Mouse (Mus musculus): ENCODE data around the gene Trnp1.
A peak's percentile ranks its signal among the peaks of the same experiment; 100 is the strongest.
"Not testable (repeated sequence)": the region's sequence is repeated elsewhere in the genome, so short reads cannot be mapped to it uniquely, and the experiment has no call there.

Gene Trnp1

DNA sequence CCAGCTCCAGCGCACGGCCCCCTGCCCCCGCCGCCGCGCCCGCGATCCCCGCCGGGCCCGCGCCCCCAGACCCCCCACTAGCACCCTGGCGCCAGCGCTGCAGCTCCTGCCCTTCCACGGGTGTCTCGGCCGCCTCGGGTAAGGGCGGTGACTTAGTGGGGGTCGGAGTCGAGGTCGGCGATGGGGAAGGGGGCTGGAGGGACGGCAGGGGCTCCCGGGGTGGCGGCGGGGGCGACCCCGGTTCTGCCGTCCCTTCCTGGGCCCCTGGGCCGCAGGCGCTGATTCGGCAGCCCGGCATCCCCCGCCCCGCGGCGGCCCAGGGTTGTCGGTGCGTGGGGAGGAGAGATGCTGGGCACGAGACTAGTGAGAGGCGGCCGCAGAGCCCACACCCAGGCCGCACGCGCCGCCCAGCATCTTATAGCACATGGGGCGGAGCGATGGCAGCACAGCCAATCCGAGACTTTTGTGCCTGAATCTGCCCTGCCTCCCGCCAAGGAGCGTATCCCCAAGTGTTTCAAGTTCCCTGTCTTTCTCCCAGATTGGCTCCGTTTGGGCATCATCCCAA, at the start of gene Trnp1:
TSS of gene Trnp1 (minus strand) at position 391 of the 565 bp plus-strand sequence.
- peak; percentile 81 for DNase-seq (ENCODE audit: low spot score)

DNA sequence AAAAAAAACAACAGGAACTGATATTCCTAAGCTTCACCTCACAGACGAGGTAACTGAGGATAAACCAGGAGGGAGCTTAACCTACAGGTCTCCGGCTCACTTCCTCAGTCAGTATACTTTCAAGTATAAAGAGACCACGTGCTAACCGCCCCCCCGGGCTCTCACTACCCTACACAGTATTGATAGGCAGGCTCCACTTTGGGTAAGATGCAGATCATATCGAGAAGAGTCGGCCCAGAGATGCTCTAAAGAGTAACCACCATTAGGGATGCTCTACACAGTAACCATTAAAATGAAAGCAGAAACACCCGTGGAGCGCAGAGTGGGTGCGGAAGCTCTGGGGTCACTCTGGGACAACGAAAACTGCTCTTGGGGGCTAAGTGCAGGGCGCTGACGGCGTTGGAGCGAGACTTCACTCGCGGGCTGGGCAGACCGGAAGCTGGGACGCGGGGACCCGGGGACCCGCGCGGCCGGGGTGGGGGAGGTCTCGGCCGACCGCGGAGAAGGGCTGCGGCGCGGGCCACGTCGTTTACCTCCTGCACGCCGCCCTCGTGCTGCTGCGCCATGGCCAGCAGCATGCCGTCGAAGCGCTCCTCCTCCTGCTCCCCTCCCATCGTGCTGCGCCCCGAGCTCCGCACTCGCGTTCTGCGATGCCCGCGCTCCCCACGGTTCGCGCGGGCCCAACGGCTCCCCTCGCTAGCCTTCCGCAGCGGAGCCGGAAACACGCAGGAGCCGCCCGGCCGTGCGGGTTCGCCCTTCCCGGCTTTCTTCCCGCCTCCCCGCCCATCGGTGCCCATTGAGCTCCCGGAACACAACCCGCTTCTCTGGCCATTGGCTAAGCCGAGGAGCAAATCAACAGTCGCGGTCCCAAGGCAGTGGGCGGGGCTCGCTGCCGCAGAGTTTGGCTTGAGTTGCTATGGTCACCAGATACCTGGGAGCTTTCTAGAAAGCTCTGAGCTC, 47.2 kb upstream of the Trnp1 start, which contains the start of gene Nudc:
TSS of gene Nudc (minus strand) at position 725 of the 960 bp plus-strand sequence.
- peak; percentile 92 for DNase-seq (ENCODE audit: low spot score)

DNA sequence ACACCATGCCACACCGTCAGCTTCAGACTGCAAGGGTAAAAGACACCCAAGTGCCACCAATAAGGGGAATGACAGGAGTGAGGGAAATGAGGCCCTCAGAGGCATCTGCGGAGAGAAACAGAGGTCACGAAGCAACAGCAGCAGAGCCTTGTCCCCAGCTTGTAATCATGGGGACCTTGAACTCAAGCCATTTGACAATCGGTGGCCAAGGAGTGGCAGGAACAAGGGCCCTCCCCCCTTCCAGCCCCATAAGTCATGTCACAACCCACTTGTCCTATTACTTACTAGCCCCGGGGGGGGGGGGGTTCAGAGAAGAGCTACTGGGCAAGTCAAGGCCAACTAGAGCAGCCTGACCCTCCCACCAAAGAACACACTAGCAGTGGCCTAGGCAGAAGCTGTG, 38.3 kb upstream of the Trnp1 start:
- DNase-seq (ENCODE audit: low spot score): no peak

DNA sequence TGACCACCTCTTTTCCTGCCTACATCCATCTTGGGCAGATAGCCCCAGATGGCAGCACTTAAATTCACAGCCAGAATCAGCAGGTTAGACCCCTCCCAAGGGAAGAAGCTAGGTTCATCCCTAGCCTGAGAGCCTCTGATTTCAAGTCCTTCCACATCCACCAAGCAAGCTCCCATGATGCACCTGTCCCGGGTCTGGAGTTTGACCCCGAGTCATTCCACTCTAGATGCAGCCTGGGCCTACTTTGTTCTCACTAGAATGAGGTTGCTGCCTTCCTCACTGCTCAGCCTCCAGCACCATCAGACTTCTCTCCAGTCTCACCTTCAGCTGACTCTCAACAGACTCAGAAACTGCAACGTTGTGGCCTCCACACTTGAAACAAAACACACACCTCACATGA, 37.7 kb upstream of the Trnp1 start:
- no peak for DNase-seq (ENCODE audit: low spot score)

DNA sequence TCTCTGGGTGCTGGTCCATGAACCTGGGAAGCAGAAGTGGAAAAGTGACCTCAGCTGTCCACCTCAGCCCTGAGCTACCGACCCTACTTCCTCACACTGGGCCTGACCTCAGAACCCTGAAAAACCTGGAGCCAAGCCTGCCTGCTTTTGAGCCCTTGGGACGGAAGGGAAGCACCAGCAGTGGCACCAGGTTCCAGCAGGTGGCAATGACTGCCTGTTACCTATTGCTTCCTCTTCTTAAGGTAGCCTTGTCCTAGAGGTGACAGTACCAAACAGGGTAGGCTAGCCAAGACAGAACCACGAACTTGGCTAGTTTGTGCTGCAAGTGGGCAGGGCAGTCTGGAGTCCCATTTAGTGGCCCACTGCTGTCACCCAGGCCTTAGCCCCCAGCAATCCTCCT, 34.4 kb upstream of the Trnp1 start:
- DNase-seq (ENCODE audit: low spot score): no peak

DNA sequence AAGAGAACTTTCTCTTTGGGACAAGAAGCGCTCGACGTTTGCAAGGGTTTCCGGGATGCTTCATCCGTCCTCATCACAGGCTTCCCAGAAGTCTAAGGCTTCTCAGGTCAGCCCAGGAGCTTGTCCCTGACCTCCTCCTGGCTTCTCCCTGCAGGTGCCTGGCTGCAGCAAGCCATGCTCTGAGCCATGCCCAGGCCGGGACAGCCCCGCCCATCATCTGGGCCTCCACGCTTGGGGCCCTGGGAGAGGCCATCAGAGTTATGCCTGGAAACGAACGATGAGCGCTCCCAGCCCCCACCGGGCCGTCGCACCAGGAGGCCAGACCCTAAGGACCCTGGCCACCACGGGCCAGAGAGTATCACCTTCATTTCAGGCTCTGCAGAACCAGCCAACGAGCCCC, 29.4 kb upstream of the Trnp1 start:
- DNase-seq (ENCODE audit: low spot score): no peak

DNA sequence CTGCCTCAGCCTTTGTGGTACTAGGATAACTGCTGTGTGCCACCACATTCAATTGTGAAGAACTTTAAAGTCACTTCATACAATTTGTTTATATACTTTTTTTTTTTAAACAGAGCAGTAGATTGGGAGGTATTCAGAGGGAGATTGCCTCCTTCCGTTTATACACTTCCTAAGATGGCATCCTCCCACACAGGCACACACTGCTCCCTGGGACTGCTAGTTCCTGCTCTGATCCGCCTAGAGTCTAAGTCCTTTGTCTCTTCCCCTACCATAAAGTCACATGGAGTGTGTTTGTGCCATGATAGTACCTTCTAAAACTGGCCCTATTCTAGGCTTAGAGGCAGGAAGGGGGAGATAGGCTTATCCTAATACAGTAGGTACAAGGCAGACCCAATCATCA, 23.2 kb upstream of the Trnp1 start:
- DNase-seq (ENCODE audit: low spot score): no peak

DNA sequence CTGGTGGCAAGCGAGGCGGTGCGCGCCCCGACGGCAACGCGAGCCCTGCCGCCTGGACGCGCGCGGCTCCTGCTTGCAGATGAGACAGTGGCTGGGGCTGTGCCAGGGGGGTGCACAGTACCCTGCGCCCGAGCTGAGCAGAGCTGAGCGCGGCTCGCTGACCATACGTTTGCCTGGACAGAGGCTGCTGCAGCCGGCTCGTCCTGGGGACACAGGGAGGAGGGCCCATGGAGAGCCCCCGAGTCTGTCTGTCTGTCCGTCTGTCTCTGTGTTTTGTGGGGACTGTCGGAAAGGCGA, 21.0 kb upstream of the Trnp1 start:
- no peak for DNase-seq (ENCODE audit: low spot score)

DNA sequence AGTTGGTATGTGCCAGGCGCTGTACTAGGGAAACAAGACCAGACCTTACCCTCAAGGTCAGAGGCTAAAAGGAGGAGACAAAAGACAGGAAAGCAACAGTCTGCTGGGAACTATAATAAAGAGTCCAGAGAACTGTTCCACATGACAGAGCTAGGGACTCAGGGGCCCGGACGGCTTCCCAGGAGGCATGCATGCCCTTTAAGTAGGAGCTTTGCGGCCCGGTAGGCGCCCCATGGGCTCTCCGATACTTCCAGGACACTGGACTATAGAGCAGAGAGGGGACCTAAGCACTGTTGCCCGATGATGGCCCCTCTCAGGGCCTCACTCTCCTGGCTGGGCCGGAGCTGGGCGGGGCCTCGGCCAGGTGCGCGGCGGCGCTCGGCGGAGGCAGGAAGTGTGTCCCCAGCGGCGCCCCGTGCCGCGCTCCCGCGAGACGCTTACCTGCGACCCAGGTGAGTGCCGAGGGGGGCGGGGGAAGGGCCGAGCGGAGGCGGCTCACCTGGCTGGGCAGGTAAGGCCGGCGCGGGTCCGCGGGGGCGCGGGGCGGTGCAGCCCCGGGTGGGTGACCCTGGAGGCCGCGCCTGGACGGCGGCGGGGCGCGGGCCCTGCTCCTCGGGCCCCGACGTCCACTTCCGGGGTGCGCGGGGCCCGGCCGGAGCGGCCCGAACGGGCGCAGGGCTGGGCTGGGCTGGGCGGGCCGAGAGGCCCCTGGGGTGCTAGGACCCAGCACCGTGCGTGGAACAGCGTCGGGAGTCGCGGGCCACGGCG, 20.4 kb upstream of the Trnp1 start, which contains the start of gene Kdf1:
TSS of gene Kdf1 (plus strand) at position 363 of the 768 bp plus-strand sequence.
- no peak for DNase-seq (ENCODE audit: low spot score)

DNA sequence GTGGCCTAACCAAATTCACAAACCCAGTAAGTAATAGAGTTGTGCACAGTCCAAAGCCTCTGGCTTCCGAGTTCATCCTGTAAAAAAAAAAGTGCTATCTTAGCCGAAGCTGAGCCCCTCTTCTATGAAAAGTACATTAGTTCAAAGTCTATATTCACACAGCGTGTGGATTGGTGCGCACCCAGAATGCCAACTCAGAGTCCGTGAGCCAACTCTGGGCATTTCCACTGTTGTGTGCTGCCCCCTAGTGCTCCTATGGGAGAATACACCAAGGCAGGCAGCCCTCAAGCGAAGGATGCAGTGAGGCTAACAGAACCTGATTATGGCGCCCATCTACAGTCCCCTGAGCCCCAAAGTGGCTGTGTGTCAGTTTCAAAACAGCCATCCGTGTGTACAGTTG, 14.6 kb upstream of the Trnp1 start:
- DNase-seq (ENCODE audit: low spot score): no peak

DNA sequence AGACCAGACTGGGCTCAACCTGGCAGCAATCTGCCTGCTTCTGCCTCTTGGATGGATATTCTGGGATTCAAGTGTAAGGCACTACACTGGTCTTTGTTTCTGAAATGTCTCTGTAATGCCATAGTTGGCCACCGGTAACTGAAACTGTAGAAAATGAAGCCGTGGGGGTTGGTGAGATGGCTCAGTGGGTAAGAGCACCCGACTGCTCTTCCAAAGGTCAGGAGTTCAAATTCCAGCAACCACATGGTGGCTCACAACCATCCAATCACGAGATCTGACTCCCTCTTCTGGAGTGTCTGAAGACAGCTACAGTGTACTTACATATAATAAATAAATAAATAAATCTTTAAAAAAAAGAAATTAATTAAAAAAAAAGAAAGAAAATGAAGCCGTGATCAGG, 14.2 kb upstream of the Trnp1 start:
- not testable (repeated sequence) for DNase-seq (ENCODE audit: low spot score)

DNA sequence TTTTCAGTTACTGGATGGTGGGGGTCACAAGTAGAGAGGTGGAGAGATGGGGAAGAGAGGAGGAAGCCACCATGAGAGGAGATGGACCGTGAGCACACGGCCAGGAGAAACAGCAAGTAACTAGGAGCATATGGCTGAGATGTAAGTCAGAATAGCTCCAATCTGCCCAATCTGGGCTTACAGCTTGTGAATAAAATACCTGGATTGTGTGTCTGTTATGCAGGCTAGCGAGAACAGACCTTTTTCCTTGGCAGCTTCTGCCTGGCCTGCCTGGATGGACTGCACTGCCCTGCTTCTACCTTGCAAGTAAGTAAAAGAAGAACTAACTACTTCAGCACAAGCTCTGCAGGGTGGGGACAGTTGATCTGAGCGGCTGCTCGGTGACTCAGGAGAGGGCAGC, 12.7 kb upstream of the Trnp1 start:
- no peak for DNase-seq (ENCODE audit: low spot score)

DNA sequence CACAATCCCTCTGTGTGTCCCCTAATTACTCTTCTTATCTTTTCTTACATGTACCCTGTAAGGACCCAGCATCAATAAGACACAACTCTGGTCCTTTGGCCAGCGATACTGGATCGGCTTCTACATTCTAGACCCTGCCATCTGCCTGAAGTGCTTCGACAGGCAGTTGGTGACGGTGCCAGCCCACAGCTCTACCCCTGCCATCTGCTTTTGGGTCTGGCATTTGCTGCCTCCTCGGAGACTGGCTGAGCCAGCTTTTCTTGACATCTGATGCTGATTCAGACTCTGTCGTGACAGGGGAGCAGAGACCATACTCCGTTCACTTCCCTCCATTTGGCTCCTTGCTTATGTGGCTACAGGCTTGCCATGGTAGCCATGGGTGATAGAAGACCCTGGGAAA, 10.6 kb upstream of the Trnp1 start:
- no peak for DNase-seq (ENCODE audit: low spot score)

DNA sequence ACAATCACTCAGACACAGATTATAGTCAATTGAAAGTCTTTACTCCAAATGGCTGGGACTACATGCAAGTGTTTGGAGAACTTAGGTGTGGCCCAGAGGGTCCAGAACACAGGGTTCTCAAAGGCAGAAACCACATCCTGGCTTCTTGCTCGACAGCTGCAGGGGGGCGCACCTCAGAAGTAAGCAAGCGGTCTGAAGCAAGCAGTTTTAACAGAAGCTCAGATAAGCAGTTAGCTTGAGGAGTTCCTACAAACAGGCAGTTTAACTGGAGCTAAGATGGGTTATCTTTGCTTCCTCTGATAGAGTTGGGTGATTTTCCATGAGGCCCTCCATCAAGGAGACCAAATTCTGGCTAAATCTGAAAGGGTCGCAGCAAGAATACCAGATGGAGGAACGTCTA, 8.2 kb upstream of the Trnp1 start:
- DNase-seq (ENCODE audit: low spot score): no peak

DNA sequence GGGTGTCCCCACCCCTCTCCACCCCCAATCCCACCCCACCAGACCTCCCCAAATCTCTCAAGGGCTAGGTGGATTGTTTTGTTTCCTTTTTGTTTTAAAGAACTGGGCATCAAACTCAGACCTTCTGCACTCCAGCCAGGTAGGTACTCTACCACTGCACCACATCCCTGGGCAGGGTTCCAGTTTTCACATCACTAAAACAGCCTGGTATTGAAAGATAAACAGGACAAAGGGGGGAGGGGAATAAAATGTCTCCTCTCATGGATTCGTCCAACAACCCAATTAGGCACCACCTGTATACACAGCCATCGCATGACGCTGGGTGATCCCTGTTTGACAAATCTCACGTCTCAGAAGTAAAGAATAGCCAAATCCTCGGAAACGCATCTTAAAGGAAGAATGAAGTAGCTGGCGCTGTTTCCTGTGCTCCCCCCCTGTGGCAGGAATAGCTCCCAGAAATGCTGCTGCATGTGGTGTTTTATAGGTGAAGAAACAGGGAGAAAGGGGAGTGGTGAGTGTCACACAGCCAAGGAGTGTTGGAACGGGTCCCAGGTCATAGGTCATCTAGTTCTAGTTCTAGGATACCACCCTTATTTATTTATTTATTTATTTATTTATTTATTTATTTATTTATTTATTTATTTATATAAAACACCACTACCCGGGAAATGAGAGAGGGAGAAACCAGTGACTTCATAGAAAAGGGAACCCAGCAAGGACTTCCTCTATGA, 6.6 kb upstream of the Trnp1 start:
- no peak for DNase-seq (ENCODE audit: low spot score)

DNA sequence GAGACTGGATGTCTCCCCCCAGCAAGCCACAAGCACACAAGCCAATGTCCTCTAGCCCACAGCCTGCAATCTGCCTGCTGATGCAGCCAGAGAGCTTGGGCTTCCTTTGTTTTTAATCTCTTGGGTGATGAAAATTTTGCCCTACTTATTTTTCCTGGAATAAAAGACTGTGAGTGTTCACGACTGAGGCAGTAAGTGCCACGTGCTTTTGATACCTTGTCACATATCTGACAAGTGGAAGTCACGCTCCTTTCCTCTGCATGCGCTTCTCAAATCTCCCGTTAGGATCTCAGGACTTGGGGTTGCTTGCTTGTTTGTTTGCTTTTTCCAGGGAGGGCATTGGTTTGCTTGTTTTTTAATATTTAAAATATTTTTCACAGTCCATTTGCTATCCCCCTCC, 6.0 kb upstream of the Trnp1 start:
- no peak for DNase-seq (ENCODE audit: low spot score)

DNA sequence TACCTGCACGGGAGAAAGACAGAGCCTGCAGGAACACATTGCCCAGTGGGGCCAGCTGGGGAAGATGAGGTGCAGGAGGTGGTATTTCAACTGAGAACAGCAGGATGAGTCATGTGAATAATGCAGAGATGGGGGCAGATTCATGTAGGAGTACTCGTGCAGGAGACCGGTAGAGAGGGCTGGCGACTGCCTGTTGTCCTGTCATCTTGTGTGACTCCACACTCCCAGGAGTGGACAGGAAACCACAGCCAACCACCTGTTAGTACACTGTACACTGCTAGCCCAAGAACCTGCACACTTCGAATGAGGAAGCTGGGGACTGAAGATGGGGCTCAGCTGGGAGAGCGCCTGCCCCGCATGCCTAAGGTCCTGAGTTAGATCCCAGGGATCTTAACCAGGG, 3.2 kb upstream of the Trnp1 start:
- DNase-seq (ENCODE audit: low spot score): no peak

DNA sequence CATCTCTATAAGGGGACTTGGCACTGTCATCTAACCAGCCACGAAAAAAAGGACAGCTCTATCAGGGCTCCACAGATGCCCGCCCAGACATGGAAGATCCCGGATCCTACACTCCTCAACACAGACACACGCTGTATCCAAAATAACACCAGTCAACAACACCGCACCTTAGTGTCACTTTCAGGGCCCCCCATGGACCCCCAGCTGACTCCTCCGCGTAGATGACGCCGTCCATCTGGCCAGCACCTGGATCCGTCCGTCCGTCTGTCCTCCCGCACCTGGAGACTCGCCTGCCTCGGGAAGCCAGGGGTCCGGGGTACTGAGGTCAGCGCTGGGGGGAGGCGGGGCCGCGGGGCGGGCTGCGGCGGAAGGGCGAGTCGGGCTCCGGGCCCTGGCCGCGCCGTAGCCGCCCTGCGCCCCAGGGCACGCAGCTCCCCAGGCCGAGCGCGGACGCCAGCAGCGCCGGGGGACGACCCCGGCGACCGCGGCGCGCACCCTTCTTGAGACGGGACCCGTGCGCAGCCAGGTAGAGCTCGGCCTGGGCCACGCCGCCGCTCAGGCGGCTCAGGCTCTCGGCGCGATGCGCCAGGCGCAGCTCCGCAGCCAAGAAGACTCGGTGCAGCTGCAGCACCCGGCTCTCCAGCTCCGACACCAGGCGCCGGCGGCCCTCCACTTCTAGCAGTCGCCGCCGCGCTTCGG, 740 bp downstream of the Trnp1 start:
- DNase-seq (ENCODE audit: low spot score): no peak

DNA sequence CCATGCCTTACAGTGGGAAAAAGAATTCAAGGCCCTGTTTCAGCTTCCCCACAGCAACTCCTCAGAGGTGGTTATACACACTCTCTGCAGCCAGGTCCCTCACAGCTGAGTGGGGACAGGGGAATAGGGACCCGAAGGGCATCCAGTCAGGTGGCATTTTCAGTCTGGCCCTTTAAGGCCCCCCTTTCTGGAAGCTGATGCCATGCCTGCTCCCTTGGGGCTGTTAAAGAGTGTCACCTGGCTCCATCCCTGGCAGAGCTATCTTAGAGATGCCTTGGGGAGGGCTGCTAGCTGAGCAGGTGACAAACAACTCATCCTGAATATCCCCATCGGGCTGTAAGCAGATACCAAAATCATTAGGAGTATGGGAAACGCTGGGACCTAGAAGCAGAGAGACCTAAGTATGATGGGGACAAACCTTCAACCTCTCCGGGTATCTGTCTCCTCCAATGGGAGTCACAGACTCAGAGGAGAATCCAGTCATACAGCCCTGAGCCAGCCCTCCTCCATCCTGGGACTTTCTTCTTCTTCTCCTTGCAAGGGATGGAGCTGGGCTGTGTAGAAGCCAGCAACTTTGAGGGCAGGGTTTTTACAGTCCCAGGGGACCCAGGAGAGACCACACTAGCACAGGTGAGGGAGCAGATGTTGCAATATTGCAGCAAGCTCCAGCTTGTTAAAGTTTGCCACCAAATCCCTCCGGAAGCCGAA, 1.5 kb downstream of the Trnp1 start:
- no peak for DNase-seq (ENCODE audit: low spot score)

DNA sequence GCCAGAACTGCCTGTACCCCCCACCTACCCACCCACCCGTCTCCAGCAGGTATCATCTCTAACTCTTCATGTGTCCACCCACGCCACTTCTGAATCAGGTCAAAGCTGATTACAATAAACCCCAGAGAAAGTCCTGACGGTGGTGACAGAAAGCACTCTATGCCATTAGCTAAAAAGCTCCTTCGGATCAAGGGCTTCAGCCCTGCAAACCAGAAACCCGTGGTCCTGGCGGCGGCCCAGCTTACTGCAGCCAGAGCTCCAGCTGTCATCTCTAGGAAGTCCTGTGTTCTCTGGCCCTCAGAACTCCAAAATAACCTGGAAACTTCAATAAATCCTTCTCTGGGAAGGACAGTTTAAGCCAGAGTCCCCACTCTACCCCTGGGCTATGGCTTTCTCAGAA, 2.6 kb downstream of the Trnp1 start:
- DNase-seq (ENCODE audit: low spot score): no peak

DNA sequence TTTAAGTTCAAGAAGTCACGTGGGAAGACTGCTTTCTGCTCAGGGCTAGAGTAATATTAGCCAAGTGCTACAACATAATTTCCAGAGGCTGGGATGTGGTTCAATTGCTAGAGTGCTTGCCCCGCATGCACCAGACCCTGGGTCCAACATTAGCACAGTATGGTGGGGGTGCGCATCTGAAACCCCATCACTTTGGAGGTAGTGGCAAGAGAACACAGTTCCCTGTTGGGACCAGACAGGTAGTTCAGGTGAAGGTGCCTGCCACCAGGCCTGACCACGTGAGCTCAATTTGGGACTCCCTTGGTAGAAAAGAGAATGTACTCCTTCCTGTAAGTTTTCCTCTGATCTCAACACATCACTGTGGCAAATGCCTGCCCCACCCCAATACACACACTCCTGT, 3.5 kb downstream of the Trnp1 start:
- no peak for DNase-seq (ENCODE audit: low spot score)
